Mouse (Mus musculus): ENCODE results near the gene Fam83d.

Gene Fam83d

GRCm38 (mm10) chr2:158817708-158818107 is 49.8 kb downstream of the Fam83d start:
- DNase-seq = no peak

GRCm38 (mm10) chr2:158828124-158828523 is 60.2 kb downstream of the Fam83d start:
- no peak for DNase-seq

DNA sequence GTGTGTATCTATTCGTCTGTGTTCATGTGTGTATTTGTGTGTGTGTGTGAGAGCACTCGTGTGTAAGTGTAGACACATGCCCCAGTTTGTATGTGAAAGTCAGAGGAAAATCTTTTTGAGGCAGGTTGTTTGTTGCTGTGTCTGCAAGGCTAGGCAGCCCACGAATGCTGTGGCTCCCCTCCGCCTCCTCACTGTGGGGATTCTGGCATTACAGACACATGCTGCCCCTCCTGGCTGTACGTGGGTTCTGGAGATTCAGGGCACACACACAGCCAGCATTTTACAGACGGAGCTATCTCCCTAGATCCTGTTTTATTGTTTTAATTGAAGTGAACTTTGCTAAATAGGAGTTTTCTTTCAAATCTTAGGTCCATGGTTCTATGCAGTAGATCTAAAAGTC is 61.9 kb downstream of the Fam83d start:
- no peak for DNase-seq

- no peak for DNase-seq
These were observed 65.3 kb downstream of the Fam83d start for GRCm38 (mm10) chr2:158833221-158833620.

GRCm38 (mm10) chr2:158833645-158834044 is 65.8 kb downstream of the Fam83d start:
- no peak for DNase-seq
